Mouse (Mus musculus) CD4-positive, CD25-positive, alpha-beta regulatory T cell, adult 2 months (primary cell): ENCODE results near the gene Gm28553.
"Not testable (repeated sequence)": the region's sequence is repeated elsewhere in the genome, so short reads cannot be mapped to it uniquely, and the experiment has no call there.

ENCODE experiments used
- DNase-seq: peaks from one replicate; pipeline ENCODE4 v3.0.0-alpha.2; 2012; ENCODE audit warnings: low read depth, low spot score

The Gm28553 gene

DNA sequence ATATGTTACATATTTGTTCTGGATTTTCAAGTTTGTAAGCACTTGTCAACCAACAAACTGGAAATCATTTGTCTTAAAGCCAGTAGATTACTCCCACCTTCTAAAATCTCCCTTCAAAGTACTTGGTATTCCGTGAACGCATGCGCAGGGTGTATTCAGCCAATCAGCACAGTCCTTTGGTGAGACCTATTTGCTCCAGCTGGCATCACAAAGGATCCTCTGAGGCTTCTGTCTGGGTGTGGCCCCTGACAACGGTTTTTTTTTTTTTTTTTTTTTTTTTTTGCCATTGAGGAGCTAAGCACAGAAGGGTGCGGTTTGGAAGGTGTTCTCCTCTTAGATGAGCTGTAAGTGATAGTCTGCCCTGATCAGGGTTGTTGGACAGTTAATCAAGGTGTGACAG, at the start of gene Gm28553:
Gene Gm28553, plus strand, starts transcription at position 301 of the 400 bp plus-strand sequence.
- not testable (repeated sequence) for DNase-seq
